Mouse (Mus musculus): ENCODE results near the gene Pafah2.

DNA sequence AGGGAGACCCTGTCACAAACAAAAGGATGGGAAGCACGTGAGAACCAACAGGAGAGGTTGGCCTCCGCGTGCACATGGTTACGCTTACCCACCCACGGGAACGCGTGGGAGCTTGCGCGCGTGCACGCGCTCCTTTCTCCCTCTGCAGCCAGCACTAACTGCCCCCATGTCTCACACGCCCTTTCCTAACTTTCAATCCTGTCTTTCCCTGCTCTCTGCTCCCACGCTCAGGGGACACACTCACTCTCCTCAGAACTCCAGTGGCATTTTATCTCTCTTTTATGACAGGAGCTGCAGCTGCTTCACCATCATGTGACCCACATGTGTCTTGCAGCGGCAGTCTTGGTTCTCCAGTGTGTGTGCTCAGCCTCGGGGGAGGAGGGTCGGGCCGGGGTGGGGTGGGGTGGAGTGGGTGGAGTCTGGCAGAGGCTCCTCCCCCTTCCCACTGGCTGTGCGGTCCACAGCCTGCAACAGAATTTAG, 5.1 kb downstream of the Pafah2 start:
- TF ChIP-seq POLR2A (IDR thresholded peaks at IDR 0.05; ENCODE audit: insufficient read depth, low read depth, low read length) (no peak), CTCF (IDR thresholded peaks at IDR 0.05; ENCODE audit: insufficient read depth, low read depth, low read length) (no peak)

Data from olfactory bulb, adult 2 months (tissue).